Mouse (Mus musculus): Measurements from ENCODE around the gene Prr15.

GRCm38 (mm10) chr6:54352931-54353690 lies 27.5 kb downstream of the Prr15 start:
- no peak for TF ChIP-seq CTCF (IDR thresholded peaks at IDR 0.05; ENCODE audit: extremely low read depth, insufficient read length, insufficient replicate concordance, low read depth, low read length)
- TF ChIP-seq POLR2A (IDR thresholded peaks at IDR 0.05; ENCODE audit: low read depth, low read length) = no peak
